Mouse (Mus musculus): ENCODE measurements around the gene Aldh1a1. TPM values are rescaled to one million over a fixed set of nuclear protein-coding genes. Genes with fewer than 3 reads are reported as not detected.
"Not testable (repeated sequence)": the region's sequence is repeated elsewhere in the genome, so short reads cannot be mapped to it uniquely, and the experiment has no call there.

The Aldh1a1 gene
- total RNA-seq (2021): 10 to 100 TPM; 25.3 to 47.9 TPM
- long read RNA-seq, experiment 1, transcript Aldh1a1-206 (16 exons, 2,358 nt): major isoform, 20 of 48 reads
- long read RNA-seq, experiment 1, partial matches to known transcripts: 5 of 48 reads
- long read RNA-seq, experiment 1, other reads (novel, unspliced or antisense): 21 of 48 reads
- long read RNA-seq, experiment 2, transcript Aldh1a1-206 (16 exons, 2,358 nt): major isoform, 22 of 58 reads
- long read RNA-seq, experiment 2, transcript Aldh1a1-201 (13 exons, 2,053 nt): minor isoform, 5 of 58 reads
- long read RNA-seq, experiment 2, partial matches to known transcripts: 6 of 58 reads
- long read RNA-seq, experiment 2, other reads (novel, unspliced or antisense): 24 of 58 reads

DNA sequence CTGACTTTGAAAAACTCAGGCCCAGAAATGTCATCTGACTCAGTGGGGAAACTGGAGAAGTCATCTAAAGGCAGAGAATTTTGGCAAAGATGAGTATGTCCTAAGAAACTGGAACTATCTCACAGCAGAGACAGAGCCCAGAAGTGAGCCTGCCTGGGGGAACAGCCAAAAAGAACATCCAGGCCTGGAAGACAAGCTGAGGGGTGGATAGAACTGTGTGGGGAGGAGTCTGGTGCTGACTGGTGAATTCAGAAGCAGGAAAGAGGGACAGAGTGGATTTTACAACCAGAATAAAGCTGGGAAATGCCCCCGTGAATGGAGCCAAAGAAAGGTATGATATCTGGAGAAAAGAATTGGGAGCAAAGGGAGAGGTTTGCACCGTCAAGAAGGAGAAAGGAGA is at the start of gene Aldh1a1:
Aldh1a1 (plus strand) TSS at position 225 of the 400 bp plus-strand sequence.
- peak; percentile 73 for DNase-seq
- intact Hi-C loops (cut with DNase I; ENCODE audit: low total_unique reads): no loop called here

GRCm38 (mm10) chr19:20447807-20448206 is 44.7 kb upstream of the Aldh1a1 start:
- no peak for DNase-seq
- intact Hi-C loops (cut with DNase I; ENCODE audit: low total_unique reads): loop anchor here (10.0 kb wide), 1 partner anchor 317 kb away; no protein-coding TSS in a partner anchor

GRCm38 (mm10) chr19:20449546-20449945 is 43.0 kb upstream of the Aldh1a1 start:
- DNase-seq: no peak
- intact Hi-C loops (cut with DNase I; ENCODE audit: low total_unique reads): loop anchor here (10.0 kb wide), 1 partner anchor 315 kb away; no protein-coding TSS in a partner anchor

- intact Hi-C loops (cut with DNase I; ENCODE audit: low total_unique reads): no loop called here
- DNase-seq: no peak
Measured at GRCm38 (mm10) chr19:20451045-20451444, 41.5 kb upstream of the Aldh1a1 start.

DNA sequence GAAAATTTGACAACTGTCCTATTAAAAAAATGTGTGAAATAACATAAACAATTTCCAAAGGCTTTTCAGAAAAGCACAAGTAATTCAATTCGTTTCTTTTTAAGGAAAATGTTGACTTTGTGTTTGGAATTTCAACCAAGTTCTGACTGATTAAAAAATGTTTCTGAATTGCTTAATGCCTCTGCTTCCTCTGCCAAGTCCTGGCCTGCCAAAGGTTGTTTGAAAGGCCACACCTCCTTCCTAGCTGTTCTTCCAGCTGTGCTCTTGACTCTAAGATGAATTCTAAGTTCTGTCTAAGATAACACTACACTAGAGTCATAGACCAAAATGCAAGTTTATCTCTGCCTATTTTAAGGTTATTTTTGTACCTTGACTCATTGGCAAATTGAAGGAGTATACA is 8.0 kb upstream of the Aldh1a1 start:
- intact Hi-C loops (cut with DNase I; ENCODE audit: low total_unique reads): no loop called here
- peak; percentile 50 for DNase-seq

- DNase-seq: peak; percentile 21
- intact Hi-C loops (cut with DNase I; ENCODE audit: low total_unique reads): no loop called here
Measured at GRCm38 (mm10) chr19:20491950-20492349, 565 bp upstream of the Aldh1a1 start.

DNA sequence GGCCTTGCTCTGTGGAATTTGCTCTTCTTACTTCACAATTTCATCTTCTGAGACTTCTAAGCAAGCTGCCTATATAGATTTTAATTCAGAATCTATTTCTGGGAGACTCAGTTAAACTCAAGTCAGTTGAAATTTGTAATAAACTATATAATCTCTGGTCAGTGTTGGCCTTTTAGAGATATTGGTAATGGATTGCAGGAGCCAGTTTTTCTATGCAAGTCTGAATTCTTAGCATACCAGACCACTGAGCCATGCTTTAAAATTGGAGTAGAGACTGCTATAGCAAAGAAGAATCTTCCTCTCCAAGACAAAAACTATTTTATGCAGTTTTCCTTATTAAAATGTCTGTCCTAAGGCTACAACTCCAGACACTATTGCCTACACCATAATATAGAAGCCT is 4.0 kb downstream of the Aldh1a1 start:
- intact Hi-C loops (cut with DNase I; ENCODE audit: low total_unique reads): no loop called here
- no peak for DNase-seq

- no peak for DNase-seq
- intact Hi-C loops (cut with DNase I; ENCODE audit: low total_unique reads): no loop called here
Measured at GRCm38 (mm10) chr19:20505359-20505758, 12.8 kb downstream of the Aldh1a1 start.

DNA sequence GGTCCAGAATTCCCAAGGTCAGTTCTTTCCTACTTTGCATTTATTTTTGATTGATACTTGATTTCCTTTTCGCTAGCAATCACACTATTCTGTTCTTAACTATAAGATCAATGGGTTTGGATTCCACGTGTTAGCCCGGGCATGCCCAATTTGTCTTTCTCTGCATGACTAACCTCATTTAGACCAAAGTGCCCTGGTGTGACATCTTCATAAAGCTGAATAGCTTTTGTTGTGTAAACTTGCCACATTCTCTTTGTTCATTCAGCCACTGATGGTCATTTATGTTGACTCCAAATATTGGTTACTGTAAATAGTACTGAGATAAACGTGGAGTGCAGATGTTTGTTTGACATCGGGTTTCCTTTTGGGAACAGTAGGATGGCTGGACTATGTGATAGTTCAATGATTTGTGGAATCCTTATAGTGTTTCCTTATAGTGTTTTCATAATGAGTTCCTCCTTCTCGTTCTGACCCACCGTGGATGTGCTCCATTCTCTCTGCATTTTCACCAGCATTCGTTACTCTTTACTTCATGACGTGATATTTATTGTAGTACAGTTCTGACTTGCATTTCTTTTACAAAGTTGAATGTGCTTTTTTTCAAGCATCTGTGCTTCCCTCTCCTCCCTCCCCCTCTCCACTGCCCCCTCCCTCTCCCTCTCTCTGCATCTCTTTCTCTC is 14.6 kb downstream of the Aldh1a1 start:
- DNase-seq: no peak
- intact Hi-C loops (cut with DNase I; ENCODE audit: low total_unique reads): no loop called here

DNA sequence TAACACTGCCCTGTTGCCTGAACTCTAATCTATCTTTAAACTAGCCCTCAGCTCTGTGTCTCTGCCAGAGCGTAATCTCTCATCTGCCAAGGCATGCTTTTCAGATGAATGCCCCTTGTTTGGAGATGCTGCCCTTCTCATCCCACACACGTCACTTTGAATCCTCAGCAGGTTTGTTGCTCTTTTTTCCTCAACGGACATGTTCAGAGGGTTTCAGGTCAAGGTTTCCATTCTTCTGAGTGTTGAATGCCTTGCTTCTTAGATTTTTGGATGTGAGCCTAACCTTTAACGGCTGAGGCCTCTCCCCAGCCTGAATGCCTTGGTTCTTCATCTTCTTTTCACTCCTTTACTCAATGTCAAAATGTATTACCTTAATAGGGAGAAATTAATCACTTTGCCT is 16.1 kb downstream of the Aldh1a1 start:
- DNase-seq: no peak
- intact Hi-C loops (cut with DNase I; ENCODE audit: low total_unique reads): no loop called here

DNA sequence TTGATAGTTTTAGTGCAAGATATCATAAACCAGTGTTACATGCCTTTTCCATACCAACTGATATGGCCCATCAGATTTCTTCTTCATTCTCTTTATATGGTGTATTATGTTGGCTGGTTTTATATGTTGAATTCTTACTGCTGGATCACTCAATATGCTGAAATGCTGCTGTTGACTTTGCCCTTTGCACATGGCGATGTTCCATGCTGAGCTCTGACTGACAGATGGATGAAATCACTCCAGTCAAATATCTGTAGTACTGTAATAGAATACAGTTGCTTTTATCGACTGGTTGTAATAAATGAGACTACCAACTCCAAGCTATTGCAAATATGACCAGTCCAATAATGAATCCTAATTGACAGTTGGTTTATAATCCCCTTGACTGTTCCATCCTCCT is 19.5 kb downstream of the Aldh1a1 start:
- no peak for DNase-seq
- intact Hi-C loops (cut with DNase I; ENCODE audit: low total_unique reads): no loop called here

GRCm38 (mm10) chr19:20513181-20513580 is 20.7 kb downstream of the Aldh1a1 start:
- DNase-seq: no peak
- intact Hi-C loops (cut with DNase I; ENCODE audit: low total_unique reads): no loop called here

DNA sequence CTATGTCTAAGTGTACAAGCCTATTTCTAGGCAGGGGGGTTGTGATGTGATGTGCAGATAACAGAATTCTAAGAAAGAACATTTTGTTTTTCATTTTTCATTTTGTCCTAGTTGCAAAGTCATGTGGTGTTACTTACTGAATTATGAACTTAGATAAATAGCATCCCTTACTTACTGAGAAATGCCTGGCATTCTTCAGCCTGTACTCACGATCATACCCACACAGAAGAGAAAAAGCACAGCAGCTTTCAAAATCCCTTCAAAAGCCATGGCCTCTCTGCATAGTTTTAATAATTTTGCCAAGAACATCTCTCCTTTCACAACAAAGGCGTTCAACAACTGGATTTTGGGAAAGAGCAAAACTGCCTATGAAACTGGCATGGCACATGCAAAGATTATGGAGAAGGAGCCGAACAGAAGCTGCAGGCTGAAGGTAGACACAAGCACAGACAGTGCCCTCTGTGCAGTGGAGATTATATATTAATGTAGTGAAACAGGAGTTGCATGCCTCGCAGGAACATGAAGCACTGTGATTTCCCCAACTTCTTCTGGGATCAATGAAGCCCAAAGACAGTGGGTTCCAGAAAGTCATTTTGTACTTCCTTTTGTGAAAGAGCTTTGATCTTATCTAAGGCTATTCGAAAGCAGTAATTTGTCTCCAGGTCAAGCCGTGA is 21.3 kb downstream of the Aldh1a1 start:
- DNase-seq: no peak
- intact Hi-C loops (cut with DNase I; ENCODE audit: low total_unique reads): no loop called here

DNA sequence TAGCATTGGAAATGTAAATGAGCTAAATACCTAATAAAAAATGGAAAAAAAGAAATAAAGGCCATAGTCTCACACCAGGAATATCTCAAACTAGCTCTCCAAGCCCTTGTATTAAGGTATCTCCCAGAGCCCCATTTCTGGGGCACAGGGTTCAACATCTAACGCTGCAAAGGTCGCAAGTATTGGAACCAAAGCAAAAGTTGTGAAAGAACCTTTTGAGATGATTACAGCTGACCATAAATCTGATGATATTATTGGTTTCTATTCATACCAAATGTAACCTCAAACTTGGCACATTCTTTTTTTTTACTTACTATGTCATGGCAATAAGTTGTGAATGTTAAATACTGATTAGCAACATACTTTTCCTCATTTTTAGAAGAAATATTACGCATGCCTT is 24.0 kb downstream of the Aldh1a1 start:
- DNase-seq: no peak
- intact Hi-C loops (cut with DNase I; ENCODE audit: low total_unique reads): no loop called here

GRCm38 (mm10) chr19:20529156-20529555 is 36.6 kb downstream of the Aldh1a1 start:
- DNase-seq; intact Hi-C loops (cut with DNase I; ENCODE audit: low total_unique reads): not testable (repeated sequence)

GRCm38 (mm10) chr19:20529921-20530696 is 37.6 kb downstream of the Aldh1a1 start:
- intact Hi-C loops (cut with DNase I; ENCODE audit: low total_unique reads): no loop called here
- no peak for DNase-seq

DNA sequence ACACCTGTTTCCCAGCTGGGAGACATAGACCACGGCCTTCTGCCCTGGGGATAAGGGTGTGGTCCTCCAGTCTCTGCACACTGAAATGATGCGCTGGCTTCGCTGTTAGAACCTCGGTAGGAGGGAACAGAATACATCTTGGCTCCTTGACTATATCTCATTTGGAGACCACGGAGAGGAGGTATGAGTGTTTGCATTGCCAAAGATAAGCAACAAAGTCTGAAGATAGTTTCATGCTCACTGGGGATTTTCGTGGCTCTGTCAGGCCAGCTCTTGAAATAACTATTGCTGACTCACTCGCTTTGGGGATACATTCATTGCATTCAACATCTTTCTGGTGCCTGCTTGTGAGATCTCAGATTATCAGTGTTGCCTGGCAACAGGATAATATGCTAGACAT is 44.0 kb downstream of the Aldh1a1 start:
- intact Hi-C loops (cut with DNase I; ENCODE audit: low total_unique reads): no loop called here

GRCm38 (mm10) chr19:20541044-20541443 is 48.5 kb downstream of the Aldh1a1 start:
- intact Hi-C loops (cut with DNase I; ENCODE audit: low total_unique reads): no loop called here
- DNase-seq: no peak

More for the DNA sequence above, 44.0 kb downstream of the Aldh1a1 start:
- no peak for DNase-seq

GRCm38 (mm10) chr19:20541924-20542323 is 49.4 kb downstream of the Aldh1a1 start:
- intact Hi-C loops (cut with DNase I; ENCODE audit: low total_unique reads): no loop called here
- DNase-seq: no peak

GRCm38 (mm10) chr19:20543816-20544215 is 51.3 kb downstream of the Aldh1a1 start:
- intact Hi-C loops (cut with DNase I; ENCODE audit: low total_unique reads): no loop called here
- DNase-seq: no peak

Data from gastrocnemius, postnatal 14 days (tissue).